Mouse (Mus musculus): ENCODE data around the gene Cox14. TPM values are rescaled to one million over a fixed set of nuclear protein-coding genes. Genes with fewer than 3 reads are reported as not detected.
"Not testable (repeated sequence)": the region's sequence is repeated elsewhere in the genome, so short reads cannot be mapped to it uniquely, and the experiment has no call there.

Gene Cox14
- polyA plus RNA-seq, 1 experiment = 237 TPM

- Histone ChIP-seq H3K4me1 (ENCODE audit: control insufficient read depth, insufficient read depth, low read length) (peaks cover 5% of the 10 kb centered on the region), H3K4me3 (ENCODE audit: insufficient read depth, low read length) (no peak overlapping the region; the same call in 1 of the 2 replicates), H3K27ac (ENCODE audit: insufficient read depth, low read length) (peak overlapping the region; percentile 38)
- TF ChIP-seq CTCF (IDR thresholded peaks at IDR 0.05; ENCODE audit: extremely low read depth, insufficient read depth, low read length) (no peak), POLR2A (IDR thresholded peaks at IDR 0.05; ENCODE audit: extremely low read depth, insufficient read depth, low read length) (no peak)
Observed at GRCm38 (mm10) chr15:99723515-99724291, 1.7 kb upstream of the Cox14 start.

- H3K27ac ChIP-seq (ENCODE audit: insufficient read depth, low read length) = peak overlapping the region; percentile 38
- H3K4me1 ChIP-seq (ENCODE audit: control insufficient read depth, insufficient read depth, low read length) = peaks cover 4% of the 10 kb centered on the region
- TF ChIP-seq CTCF (IDR thresholded peaks at IDR 0.05; ENCODE audit: extremely low read depth, insufficient read depth, low read length) = peak; percentile 33
- TF ChIP-seq POLR2A (IDR thresholded peaks at IDR 0.05; ENCODE audit: extremely low read depth, insufficient read depth, low read length) = peak; percentile 27; the same call in 1 of the 2 replicates
- H3K4me3 ChIP-seq (ENCODE audit: insufficient read depth, low read length) = peak overlapping the region; percentile 70
Observed at GRCm38 (mm10) chr15:99724292-99725021, 961 bp upstream of the Cox14 start.

DNA sequence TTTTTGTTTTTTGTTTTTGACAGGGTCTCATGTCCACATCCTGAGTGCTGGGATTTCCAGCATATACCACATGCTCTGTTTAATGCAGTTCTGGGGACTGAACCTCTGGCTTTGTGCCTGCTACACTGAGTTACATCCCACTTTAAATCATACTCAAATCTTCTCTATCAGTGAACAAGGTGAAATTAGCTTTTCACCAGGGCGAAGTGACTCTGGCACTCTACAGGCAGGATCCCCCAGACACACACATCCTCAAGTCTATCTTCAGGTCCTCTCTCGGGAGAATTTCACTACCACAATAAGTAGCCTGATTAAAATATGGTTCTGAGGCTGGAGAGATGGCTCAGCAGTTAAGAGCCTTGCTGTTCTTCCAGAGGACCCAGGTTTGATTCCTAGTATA is 1.1 kb downstream of the Cox14 start:
- Histone ChIP-seq H3K4me3 (ENCODE audit: insufficient read depth, low read length) (peak overlapping the region; percentile 70; the same call in 1 of the 2 replicates), H3K4me1 (ENCODE audit: control insufficient read depth, insufficient read depth, low read length) (peaks cover 4% of the 10 kb centered on the region), H3K27ac (ENCODE audit: insufficient read depth, low read length) (no peak overlapping the region)
- TF ChIP-seq POLR2A (IDR thresholded peaks at IDR 0.05; ENCODE audit: extremely low read depth, insufficient read depth, low read length) = no peak
- TF ChIP-seq CTCF (IDR thresholded peaks at IDR 0.05; ENCODE audit: extremely low read depth, insufficient read depth, low read length) = no peak

DNA sequence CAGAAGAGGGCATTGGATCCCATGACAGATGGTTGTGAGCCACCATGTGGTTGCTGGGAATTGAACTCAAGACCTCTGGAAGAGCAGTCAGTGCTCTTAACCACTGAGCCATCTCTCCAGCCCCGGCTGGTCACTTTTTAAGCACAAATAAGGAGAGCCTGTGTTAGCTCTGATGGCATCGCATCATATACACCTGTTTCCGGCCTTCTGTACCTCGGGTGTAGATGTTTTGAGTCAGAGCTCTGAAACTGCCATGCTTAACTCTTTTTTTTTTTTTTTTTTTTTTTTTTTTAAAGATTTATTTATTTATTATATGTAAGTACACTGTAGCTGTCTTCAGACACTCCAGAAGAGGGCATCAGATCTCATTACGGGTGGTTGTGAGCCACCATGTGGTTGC is 1.6 kb downstream of the Cox14 start:
- not testable (repeated sequence) for H3K27ac ChIP-seq (ENCODE audit: insufficient read depth, low read length); H3K4me3 ChIP-seq (ENCODE audit: insufficient read depth, low read length); H3K4me1 ChIP-seq (ENCODE audit: control insufficient read depth, insufficient read depth, low read length)

DNA sequence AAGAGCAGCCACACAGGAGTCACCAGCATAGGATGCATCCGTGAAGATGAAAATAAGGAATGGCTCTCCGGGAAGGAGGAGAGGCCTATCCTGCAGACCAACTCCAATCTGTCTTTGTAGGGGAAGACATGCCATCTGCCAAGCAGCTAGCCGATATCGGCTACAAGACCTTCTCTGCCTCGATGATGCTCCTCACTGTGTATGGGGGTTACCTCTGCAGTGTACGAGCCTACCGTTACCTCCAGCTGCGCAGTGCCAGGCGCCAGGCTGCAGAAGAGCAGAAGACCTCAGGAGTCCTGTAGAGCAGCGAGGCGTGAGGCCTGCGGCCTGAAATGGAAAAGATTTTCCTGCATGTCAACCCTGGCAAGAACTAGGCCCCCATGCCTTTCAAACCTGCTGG is 2.1 kb downstream of the Cox14 start:
- TF ChIP-seq CTCF (IDR thresholded peaks at IDR 0.05; ENCODE audit: extremely low read depth, insufficient read depth, low read length) = no peak
- no peak for TF ChIP-seq POLR2A (IDR thresholded peaks at IDR 0.05; ENCODE audit: extremely low read depth, insufficient read depth, low read length)
- H3K4me3 ChIP-seq (ENCODE audit: insufficient read depth, low read length) = no peak overlapping the region
- peaks cover 4% of the 10 kb centered on the region for H3K4me1 ChIP-seq (ENCODE audit: control insufficient read depth, insufficient read depth, low read length)
- H3K27ac ChIP-seq (ENCODE audit: insufficient read depth, low read length) = no peak overlapping the region

DNA sequence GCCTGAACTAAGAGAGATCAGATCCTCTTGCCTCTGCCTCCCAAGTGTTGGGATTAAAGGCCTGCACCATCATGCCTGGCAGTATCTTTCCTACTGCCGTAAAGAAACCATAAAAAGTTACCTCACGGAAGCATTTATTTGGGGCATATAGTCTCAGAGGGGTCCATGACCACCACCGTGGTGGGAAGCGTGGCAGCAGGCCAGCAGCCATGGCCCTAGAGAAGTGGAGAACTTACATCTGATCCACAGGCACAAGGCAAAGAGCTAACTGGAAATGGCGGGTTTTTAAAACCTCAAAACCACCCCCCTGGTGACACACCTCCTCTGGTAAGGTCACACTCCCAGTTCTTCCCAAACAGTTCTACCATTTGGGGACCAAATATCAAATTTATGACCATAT is 2.8 kb downstream of the Cox14 start:
- H3K4me3 ChIP-seq (ENCODE audit: insufficient read depth, low read length) = no peak overlapping the region
- H3K4me1 ChIP-seq (ENCODE audit: control insufficient read depth, insufficient read depth, low read length) = peaks cover 2% of the 10 kb centered on the region; the same call in 1 of the 2 replicates
- H3K27ac ChIP-seq (ENCODE audit: insufficient read depth, low read length) = no peak overlapping the region
- TF ChIP-seq POLR2A (IDR thresholded peaks at IDR 0.05; ENCODE audit: extremely low read depth, insufficient read depth, low read length) = no peak

DNA sequence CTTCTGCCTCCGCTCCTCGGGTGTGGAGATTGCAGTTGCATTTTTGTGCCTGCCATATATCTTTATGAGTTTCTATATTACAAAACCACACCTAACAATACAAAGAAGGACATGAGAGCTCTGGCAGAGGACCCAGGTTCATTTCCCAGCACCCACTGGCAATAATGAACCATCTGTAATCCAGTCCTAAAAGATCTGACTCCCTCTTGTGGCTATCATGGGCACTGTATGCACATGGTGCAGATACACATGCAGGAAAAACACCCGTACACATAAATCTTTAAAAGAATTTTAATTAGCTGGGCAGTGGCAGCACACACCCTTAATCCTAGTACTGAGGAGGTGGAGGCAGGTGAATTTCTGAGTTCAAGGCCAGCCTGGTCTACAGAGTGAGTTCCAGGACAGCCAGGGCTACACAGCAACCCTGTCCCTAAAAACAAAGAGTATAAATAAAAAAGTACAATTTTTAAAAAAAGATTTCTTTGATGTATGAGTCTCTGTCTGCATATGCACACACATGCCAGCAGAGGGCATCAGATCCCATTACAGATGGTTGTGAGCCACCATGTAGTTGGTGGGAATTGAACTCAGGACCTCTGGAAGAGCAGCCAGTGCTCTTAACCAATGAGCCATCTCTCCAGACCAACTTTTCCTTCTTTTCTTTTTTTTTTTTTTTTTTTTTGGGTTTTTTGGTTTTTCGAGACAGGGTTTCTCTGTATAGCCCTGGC is 3.8 kb downstream of the Cox14 start:
- Histone ChIP-seq H3K4me1 (ENCODE audit: control insufficient read depth, insufficient read depth, low read length) (peaks cover 2% of the 10 kb centered on the region; the same call in 1 of the 2 replicates), H3K4me3 (ENCODE audit: insufficient read depth, low read length) (no peak overlapping the region), H3K27ac (ENCODE audit: insufficient read depth, low read length) (no peak overlapping the region)
- 0 out of 2 replicates have a peak, but pooled peaks have one; percentile 4 for TF ChIP-seq CTCF (IDR thresholded peaks at IDR 0.05; ENCODE audit: extremely low read depth, insufficient read depth, low read length)
- TF ChIP-seq POLR2A (IDR thresholded peaks at IDR 0.05; ENCODE audit: extremely low read depth, insufficient read depth, low read length) = no peak

GRCm38 (mm10) chr15:99731167-99731566 is 5.7 kb downstream of the Cox14 start:
- TF ChIP-seq POLR2A (IDR thresholded peaks at IDR 0.05; ENCODE audit: extremely low read depth, insufficient read depth, low read length) = no peak
- no peak for TF ChIP-seq CTCF (IDR thresholded peaks at IDR 0.05; ENCODE audit: extremely low read depth, insufficient read depth, low read length)
- Histone ChIP-seq H3K4me3 (ENCODE audit: insufficient read depth, low read length) (no peak overlapping the region), H3K27ac (ENCODE audit: insufficient read depth, low read length) (no peak overlapping the region), H3K4me1 (ENCODE audit: control insufficient read depth, insufficient read depth, low read length) (0 out of 2 replicates have a peak, but pooled peaks cover 2% of the 10 kb centered on the region)

DNA sequence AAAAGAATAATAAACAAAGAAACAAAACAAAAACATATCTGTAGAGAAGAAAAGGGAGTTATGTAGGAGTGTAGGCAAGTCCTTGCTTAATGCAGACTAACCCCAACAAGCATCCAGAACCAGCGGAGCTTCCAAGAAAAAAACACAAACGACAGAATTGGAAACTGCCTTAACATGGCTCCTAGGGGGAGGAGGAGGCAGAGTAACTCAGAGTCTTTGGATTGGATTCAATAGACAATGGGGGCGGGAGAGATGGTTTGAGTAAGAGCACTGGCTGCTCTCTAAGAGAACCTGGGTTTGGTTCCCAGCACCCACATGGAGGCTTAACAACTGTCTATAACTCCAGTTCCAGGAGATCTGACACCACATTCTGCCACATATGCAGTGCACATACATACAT is 6.3 kb downstream of the Cox14 start:
- TF ChIP-seq CTCF (IDR thresholded peaks at IDR 0.05; ENCODE audit: extremely low read depth, insufficient read depth, low read length) (no peak), POLR2A (IDR thresholded peaks at IDR 0.05; ENCODE audit: extremely low read depth, insufficient read depth, low read length) (no peak)
- H3K27ac ChIP-seq (ENCODE audit: insufficient read depth, low read length) = no peak overlapping the region
- no peak overlapping the region for H3K4me3 ChIP-seq (ENCODE audit: insufficient read depth, low read length)

More for the DNA sequence above, 6.3 kb downstream of the Cox14 start:
- 0 out of 2 replicates have a peak, but pooled peaks cover 3% of the 10 kb centered on the region for H3K4me1 ChIP-seq (ENCODE audit: control insufficient read depth, insufficient read depth, low read length)

All from cortical plate, adult 2 months (tissue).